Mouse (Mus musculus) T-helper 17 cell (primary cell): ENCODE measurements around the gene Cela3a.

Source experiments
- in situ Hi-C, 2 experiments: fragments of 300-600 bp; cut with MboI, MseI; formaldehyde crosslinking; loops; 1 replicate in 1 of 2; 2 replicates in 1 of 2; pipeline ENCODE4 v1.15.1; 2025; ENCODE audit warnings: high pct_unique_total_duplicates in 2 of 2

Gene Cela3a

GRCm38 (mm10) chr4:137375314-137376278 lies 34.0 kb downstream of the Cela3a start:
- in situ Hi-C loops = no loop called here

GRCm38 (mm10) chr4:137373711-137374110 lies 35.9 kb downstream of the Cela3a start:
- in situ Hi-C loops = loop anchor here (25.0 kb wide), 3 partner anchors 1261 to 1936 kb away; partner anchors contain the start of genes Pnrc2 (in 1 of the 2), Rcan3 (in 1 of the 2) and Srsf10 (in 1 of the 2)

GRCm38 (mm10) chr4:137371596-137372523 lies 37.7 kb downstream of the Cela3a start:
- in situ Hi-C loops = loop anchor here (25.0 kb wide), 3 partner anchors 1260 to 1935 kb away; partner anchors contain the start of genes Pnrc2 (in 1 of the 2), Rcan3 (in 1 of the 2) and Srsf10 (in 1 of the 2)

GRCm38 (mm10) chr4:137369954-137370750 lies 39.4 kb downstream of the Cela3a start:
- in situ Hi-C loops = loop anchor here (25.0 kb wide), 3 partner anchors 1258 to 1933 kb away; partner anchors contain the start of genes Pnrc2 (in 1 of the 2), Rcan3 (in 1 of the 2) and Srsf10 (in 1 of the 2)

- in situ Hi-C loops = loop anchor here (25.0 kb wide), 3 partner anchors 1256 to 1931 kb away; partner anchors contain the start of genes Pnrc2 (in 1 of the 2), Rcan3 (in 1 of the 2) and Srsf10 (in 1 of the 2)
Measured at GRCm38 (mm10) chr4:137368198-137368597, 41.4 kb downstream of the Cela3a start.

- in situ Hi-C loops = loop anchor here (25.0 kb wide), 3 partner anchors 1255 to 1930 kb away; partner anchors contain the start of genes Pnrc2 (in 1 of the 2), Rcan3 (in 1 of the 2) and Srsf10 (in 1 of the 2)
Measured at GRCm38 (mm10) chr4:137367275-137368088, 42.1 kb downstream of the Cela3a start.

GRCm38 (mm10) chr4:137366097-137366496 lies 43.5 kb downstream of the Cela3a start:
- in situ Hi-C loops = loop anchor here (25.0 kb wide), 3 partner anchors 1254 to 1929 kb away; partner anchors contain the start of genes Pnrc2 (in 1 of the 2), Rcan3 (in 1 of the 2) and Srsf10 (in 1 of the 2)

- in situ Hi-C loops = loop anchor here (25.0 kb wide), 3 partner anchors 1253 to 1928 kb away; partner anchors contain the start of genes Pnrc2 (in 1 of the 2), Rcan3 (in 1 of the 2) and Srsf10 (in 1 of the 2)
Measured at GRCm38 (mm10) chr4:137365356-137366062, 44.1 kb downstream of the Cela3a start.

- in situ Hi-C loops = loop anchor here (25.0 kb wide), 3 partner anchors 1253 to 1928 kb away; partner anchors contain the start of genes Pnrc2 (in 1 of the 2), Rcan3 (in 1 of the 2) and Srsf10 (in 1 of the 2)
Measured at GRCm38 (mm10) chr4:137364826-137365225, 44.8 kb downstream of the Cela3a start.

GRCm38 (mm10) chr4:137360996-137361395 lies 48.6 kb downstream of the Cela3a start:
- in situ Hi-C loops = loop anchor here (25.0 kb wide), 3 partner anchors 1249 to 1924 kb away; partner anchors contain the start of genes Pnrc2 (in 1 of the 2), Rcan3 (in 1 of the 2) and Srsf10 (in 1 of the 2)

- in situ Hi-C loops = loop anchor here (25.0 kb wide), 3 partner anchors 1246 to 1921 kb away; partner anchors contain the start of genes Pnrc2 (in 1 of the 2), Rcan3 (in 1 of the 2) and Srsf10 (in 1 of the 2)
Measured at GRCm38 (mm10) chr4:137358291-137359002, 51.1 kb downstream of the Cela3a start.

GRCm38 (mm10) chr4:137357517-137358254 lies 51.9 kb downstream of the Cela3a start, which contains the start of gene Cdc42:
TSS of gene Cdc42 (minus strand) at chr4:137357720.
- in situ Hi-C loops = loop anchor here (25.0 kb wide), 3 partner anchors 1245 to 1920 kb away; partner anchors contain the start of genes Pnrc2 (in 1 of the 2), Rcan3 (in 1 of the 2) and Srsf10 (in 1 of the 2)

GRCm38 (mm10) chr4:137356674-137357510 lies 52.7 kb downstream of the Cela3a start:
- in situ Hi-C loops = loop anchor here (25.0 kb wide), 3 partner anchors 1245 to 1920 kb away; partner anchors contain the start of genes Pnrc2 (in 1 of the 2), Rcan3 (in 1 of the 2) and Srsf10 (in 1 of the 2)
